Mouse (Mus musculus) c-Kit-positive CD71-negative TER-119-negative erythroid progenitor cells, embryonic 14.5 days (primary cell): Measurements from ENCODE around the gene Jsrp1.

Source experiments
- DNase-seq: peaks from one replicate; pipeline ENCODE4 v3.0.0-alpha.2; 2013; ENCODE audit warnings: low read depth

The Jsrp1 gene

GRCm38 (mm10) chr10:80813366-80813765 lies at the start of gene Jsrp1:
Gene Jsrp1 (minus strand): TSS chr10:80813498.
- DNase-seq, result no peak

GRCm38 (mm10) chr10:80862305-80862704 lies 49.0 kb upstream of the Jsrp1 start:
- no peak for DNase-seq

- no peak for DNase-seq
Measured at GRCm38 (mm10) chr10:80858350-80858935, 45.1 kb upstream of the Jsrp1 start.

- DNase-seq, result no peak
Measured at GRCm38 (mm10) chr10:80857848-80858247, 44.5 kb upstream of the Jsrp1 start.

GRCm38 (mm10) chr10:80857386-80857785 lies 44.1 kb upstream of the Jsrp1 start:
- DNase-seq, result no peak

GRCm38 (mm10) chr10:80856908-80857307 lies 43.6 kb upstream of the Jsrp1 start:
- DNase-seq, result no peak

GRCm38 (mm10) chr10:80856267-80856666 lies 43.0 kb upstream of the Jsrp1 start:
- DNase-seq, result no peak

- no peak for DNase-seq
Measured at GRCm38 (mm10) chr10:80855749-80856073, 42.4 kb upstream of the Jsrp1 start.

- DNase-seq, result peak; percentile 89
Measured at GRCm38 (mm10) chr10:80854913-80855748, 41.8 kb upstream of the Jsrp1 start, which contains the start of the genes Lsm7 and Sppl2b. Gene Lsm7 (minus strand): TSS chr10:80855209. Gene Sppl2b (plus strand): TSS chr10:80855275.

GRCm38 (mm10) chr10:80848571-80848970 lies 35.3 kb upstream of the Jsrp1 start:
- peak; percentile 86 for DNase-seq

- DNase-seq, result no peak
Measured at GRCm38 (mm10) chr10:80845732-80846131, 32.4 kb upstream of the Jsrp1 start.

- no peak for DNase-seq
Measured at GRCm38 (mm10) chr10:80845055-80845693, 31.9 kb upstream of the Jsrp1 start.

GRCm38 (mm10) chr10:80843931-80844547 lies 30.7 kb upstream of the Jsrp1 start, which contains the start of gene Lingo3:
Gene Lingo3 (minus strand): TSS chr10:80844039.
- DNase-seq, result no peak

- no peak for DNase-seq
Measured at GRCm38 (mm10) chr10:80843087-80843930, 30.0 kb upstream of the Jsrp1 start.

- no peak for DNase-seq
Measured at GRCm38 (mm10) chr10:80842334-80842733, 29.0 kb upstream of the Jsrp1 start.

- no peak for DNase-seq
Measured at GRCm38 (mm10) chr10:80841685-80842084, 28.4 kb upstream of the Jsrp1 start.

- no peak for DNase-seq
Measured at GRCm38 (mm10) chr10:80839848-80840247, 26.6 kb upstream of the Jsrp1 start.

- DNase-seq, result no peak
Measured at GRCm38 (mm10) chr10:80838346-80838912, 25.1 kb upstream of the Jsrp1 start.

- no peak for DNase-seq
Measured at GRCm38 (mm10) chr10:80837827-80838226, 24.5 kb upstream of the Jsrp1 start.

GRCm38 (mm10) chr10:80836949-80837379 lies 23.7 kb upstream of the Jsrp1 start:
- DNase-seq, result no peak

- DNase-seq, result no peak
Measured at GRCm38 (mm10) chr10:80835617-80836016, 22.3 kb upstream of the Jsrp1 start.
